Mouse (Mus musculus): ENCODE data around the gene Ppm1d. TPM values are rescaled to one million over a fixed set of nuclear protein-coding genes. Genes with fewer than 3 reads are reported as not detected.

Ppm1d gene
- polyA plus RNA-seq, 1 experiment from 2014 or later: 28.1 TPM

- H3K27ac ChIP-seq (replicated peaks; ENCODE audit: low read depth, low read length): peak overlapping the region; percentile 82
- peak overlapping the region; percentile 80 for H3K4me2 ChIP-seq (ENCODE audit: low read depth, severe bottlenecking)
- peaks cover 5% of the 10 kb centered on the region; the same call in 1 of the 2 replicates for H3K36me3 ChIP-seq (ENCODE audit: control insufficient read depth, insufficient read depth, low read length)
- H3K27me3 ChIP-seq (ENCODE audit: control insufficient read depth, insufficient read depth, low read length): no peaks in the 10 kb centered on the region
- peak; percentile 49 for DNase-seq (ENCODE audit: low spot score)
- ATAC-seq (ENCODE audit: insufficient number of reproducible peaks, low FRiP score, low TSS enrichment, low read depth): no peak
- under 1% methylated on average over 56 of the region's 56 CpGs for WGBS
- peak overlapping the region; percentile 91 for H3K4me3 ChIP-seq (ENCODE audit: low read depth, low read length)
- H3K9ac ChIP-seq (ENCODE audit: low read length): peak overlapping the region; percentile 95
- no peaks in the 10 kb centered on the region for H3K9me3 ChIP-seq (ENCODE audit: control insufficient read depth, low read length)
- H3K4me1 ChIP-seq (ENCODE audit: control insufficient read depth, insufficient read depth, low read length): peaks cover 4% of the 10 kb centered on the region
Measured at GRCm38 (mm10) chr11:85311645-85312490, 824 bp downstream of the Ppm1d start.

GRCm38 (mm10) chr11:85312818-85313217 lies 1.8 kb downstream of the Ppm1d start:
- Histone ChIP-seq H3K27ac (replicated peaks; ENCODE audit: low read depth, low read length) (no peak overlapping the region), H3K9ac (ENCODE audit: low read length) (no peak overlapping the region), H3K27me3 (ENCODE audit: control insufficient read depth, insufficient read depth, low read length) (no peaks in the 10 kb centered on the region), H3K9me3 (ENCODE audit: control insufficient read depth, low read length) (no peaks in the 10 kb centered on the region), H3K4me3 (ENCODE audit: low read depth, low read length) (peak overlapping the region; percentile 91), H3K36me3 (ENCODE audit: control insufficient read depth, insufficient read depth, low read length) (peaks cover 5% of the 10 kb centered on the region; the same call in 1 of the 2 replicates), H3K4me1 (ENCODE audit: control insufficient read depth, insufficient read depth, low read length) (peaks cover 4% of the 10 kb centered on the region), H3K4me2 (ENCODE audit: low read depth, severe bottlenecking) (peak overlapping the region; percentile 80)
- 39% methylated on average over 2 of the region's 2 CpGs for WGBS
- DNase-seq (ENCODE audit: low spot score) (peak; percentile 46), ATAC-seq (ENCODE audit: insufficient number of reproducible peaks, low FRiP score, low TSS enrichment, low read depth) (no peak)

GRCm38 (mm10) chr11:85313361-85313760 lies 2.3 kb downstream of the Ppm1d start:
- no peak for ATAC-seq (ENCODE audit: insufficient number of reproducible peaks, low FRiP score, low TSS enrichment, low read depth)
- Histone ChIP-seq H3K9ac (ENCODE audit: low read length) (no peak overlapping the region), H3K4me2 (ENCODE audit: low read depth, severe bottlenecking) (peak overlapping the region; percentile 80), H3K36me3 (ENCODE audit: control insufficient read depth, insufficient read depth, low read length) (peaks cover 5% of the 10 kb centered on the region; the same call in 1 of the 2 replicates), H3K9me3 (ENCODE audit: control insufficient read depth, low read length) (no peaks in the 10 kb centered on the region), H3K27me3 (ENCODE audit: control insufficient read depth, insufficient read depth, low read length) (no peaks in the 10 kb centered on the region), H3K4me1 (ENCODE audit: control insufficient read depth, insufficient read depth, low read length) (peaks cover 4% of the 10 kb centered on the region), H3K27ac (replicated peaks; ENCODE audit: low read depth, low read length) (no peak overlapping the region), H3K4me3 (ENCODE audit: low read depth, low read length) (peak overlapping the region; percentile 91; the same call in 1 of the 2 replicates)
- DNase-seq (ENCODE audit: low spot score): no peak
- 91% methylated on average over 3 of the region's 3 CpGs for WGBS

GRCm38 (mm10) chr11:85323567-85324330 lies 12.7 kb downstream of the Ppm1d start:
- Histone ChIP-seq H3K27ac (replicated peaks; ENCODE audit: low read depth, low read length) (no peak overlapping the region), H3K27me3 (ENCODE audit: control insufficient read depth, insufficient read depth, low read length) (no peaks in the 10 kb centered on the region), H3K4me3 (ENCODE audit: low read depth, low read length) (no peak overlapping the region), H3K4me2 (ENCODE audit: low read depth, severe bottlenecking) (no peak overlapping the region), H3K4me1 (ENCODE audit: control insufficient read depth, insufficient read depth, low read length) (no peaks in the 10 kb centered on the region), H3K9ac (ENCODE audit: low read length) (no peak overlapping the region), H3K9me3 (ENCODE audit: control insufficient read depth, low read length) (no peaks in the 10 kb centered on the region), H3K36me3 (ENCODE audit: control insufficient read depth, insufficient read depth, low read length) (no peaks in the 10 kb centered on the region)
- ATAC-seq (ENCODE audit: insufficient number of reproducible peaks, low FRiP score, low TSS enrichment, low read depth) (no peak), DNase-seq (ENCODE audit: low spot score) (no peak)
- 90% methylated on average over 9 of the region's 9 CpGs for WGBS

GRCm38 (mm10) chr11:85328717-85329116 lies 17.7 kb downstream of the Ppm1d start:
- 93% methylated on average over 3 of the region's 3 CpGs for WGBS
- Histone ChIP-seq H3K4me2 (ENCODE audit: low read depth, severe bottlenecking) (no peak overlapping the region), H3K27me3 (ENCODE audit: control insufficient read depth, insufficient read depth, low read length) (no peaks in the 10 kb centered on the region), H3K9ac (ENCODE audit: low read length) (no peak overlapping the region), H3K9me3 (ENCODE audit: control insufficient read depth, low read length) (no peaks in the 10 kb centered on the region), H3K27ac (replicated peaks; ENCODE audit: low read depth, low read length) (no peak overlapping the region), H3K36me3 (ENCODE audit: control insufficient read depth, insufficient read depth, low read length) (no peaks in the 10 kb centered on the region; the same call in none of the 2 replicates), H3K4me1 (ENCODE audit: control insufficient read depth, insufficient read depth, low read length) (no peaks in the 10 kb centered on the region), H3K4me3 (ENCODE audit: low read depth, low read length) (no peak overlapping the region)
- DNase-seq (ENCODE audit: low spot score): no peak
- no peak for ATAC-seq (ENCODE audit: insufficient number of reproducible peaks, low FRiP score, low TSS enrichment, low read depth)

- H3K9me3 ChIP-seq (ENCODE audit: control insufficient read depth, low read length): no peaks in the 10 kb centered on the region
- DNase-seq (ENCODE audit: low spot score) (no peak), ATAC-seq (ENCODE audit: insufficient number of reproducible peaks, low FRiP score, low TSS enrichment, low read depth) (no peak)
- no peak overlapping the region for H3K27ac ChIP-seq (replicated peaks; ENCODE audit: low read depth, low read length)
- no peaks in the 10 kb centered on the region for H3K4me1 ChIP-seq (ENCODE audit: control insufficient read depth, insufficient read depth, low read length)
- no peak overlapping the region for H3K9ac ChIP-seq (ENCODE audit: low read length)
- WGBS: 93% methylated on average over 7 of the region's 7 CpGs
- H3K4me3 ChIP-seq (ENCODE audit: low read depth, low read length): no peak overlapping the region
- no peaks in the 10 kb centered on the region; the same call in none of the 2 replicates for H3K36me3 ChIP-seq (ENCODE audit: control insufficient read depth, insufficient read depth, low read length)
- no peaks in the 10 kb centered on the region for H3K27me3 ChIP-seq (ENCODE audit: control insufficient read depth, insufficient read depth, low read length)
- no peak overlapping the region for H3K4me2 ChIP-seq (ENCODE audit: low read depth, severe bottlenecking)
Measured at GRCm38 (mm10) chr11:85329167-85329894, 18.3 kb downstream of the Ppm1d start.

- Histone ChIP-seq H3K9me3 (ENCODE audit: control insufficient read depth, low read length) (no peaks in the 10 kb centered on the region), H3K9ac (ENCODE audit: low read length) (no peak overlapping the region), H3K4me2 (ENCODE audit: low read depth, severe bottlenecking) (no peak overlapping the region), H3K4me1 (ENCODE audit: control insufficient read depth, insufficient read depth, low read length) (no peaks in the 10 kb centered on the region), H3K4me3 (ENCODE audit: low read depth, low read length) (no peak overlapping the region), H3K27me3 (ENCODE audit: control insufficient read depth, insufficient read depth, low read length) (no peaks in the 10 kb centered on the region), H3K36me3 (ENCODE audit: control insufficient read depth, insufficient read depth, low read length) (no peaks in the 10 kb centered on the region; the same call in none of the 2 replicates), H3K27ac (replicated peaks; ENCODE audit: low read depth, low read length) (no peak overlapping the region)
- WGBS: 42% methylated on average over 4 of the region's 4 CpGs
- peak; percentile 40 for DNase-seq (ENCODE audit: low spot score)
- no peak for ATAC-seq (ENCODE audit: insufficient number of reproducible peaks, low FRiP score, low TSS enrichment, low read depth)
Measured at GRCm38 (mm10) chr11:85334778-85335177, 23.7 kb downstream of the Ppm1d start.
